Mouse (Mus musculus) neural tube, embryonic 14.5 days (tissue): ENCODE measurements around the gene Fam186b. TPM values are rescaled to one million over a fixed set of nuclear protein-coding genes. Genes with fewer than 3 reads are reported as not detected.

Experiments used
- ATAC-seq: fragments of 200-750 bp; cut with Nextera tagmentation; 2 replicates; pipeline ENCODE4 v1.8.0; 2017; ENCODE audit warnings: low read depth, mild to moderate bottlenecking, moderate TSS enrichment, moderate library complexity
- H3K27ac ChIP-seq: fragments of 300-500 bp; sonication (generic); 2 replicates; pipeline ENCODE4 v1.5.1; 2014; ENCODE audit warnings: low read depth, mild to moderate bottlenecking, control low read depth, low read length, moderate library complexity, mixed read lengths
- H3K27me3 ChIP-seq: fragments of 300-500 bp; sonication (generic); 2 replicates; pipeline ENCODE4 v1.6.1; 2014; ENCODE audit warnings: low read length; ENCODE audit not compliant: control insufficient read depth, insufficient read depth
- H3K36me3 ChIP-seq: fragments of 300-500 bp; sonication (generic); 2 replicates; pipeline ENCODE4 v1.6.1; 2014; ENCODE audit warnings: low read length, mixed read lengths; ENCODE audit not compliant: control insufficient read depth, insufficient read depth
- H3K4me1 ChIP-seq: fragments of 300-500 bp; sonication (generic); 2 replicates; pipeline ENCODE4 v1.6.1; 2014; ENCODE audit warnings: low read length; ENCODE audit not compliant: control insufficient read depth, insufficient read depth
- H3K4me2 ChIP-seq: fragments of 300-500 bp; sonication (generic); 2 replicates; pipeline ENCODE4 v1.6.1; 2014; ENCODE audit warnings: mild to moderate bottlenecking, low read depth, low read length, control low read depth
- H3K4me3 ChIP-seq: fragments of 300-500 bp; sonication (generic); 2 replicates; pipeline ENCODE4 v1.5.1; 2014; ENCODE audit warnings: low read depth, low read length, control low read depth, mixed read lengths
- H3K9ac ChIP-seq: fragments of 300-500 bp; sonication (generic); replicated peaks from 2 replicates; pipeline ENCODE4 v1.6.1; 2014; ENCODE audit warnings: low read depth, mild to moderate bottlenecking, control low read depth, low read length, mixed read lengths
- H3K9me3 ChIP-seq: fragments of 300-500 bp; sonication (generic); 2 replicates; pipeline ENCODE4 v1.6.1; 2016; ENCODE audit warnings: low read length; ENCODE audit not compliant: control insufficient read depth
- WGBS: fragments of 180-500 bp; shearing (Covaris S2); extraction: QIAGEN DNeasy Blood & Tissue Kit; methylation state at CpG from one replicate; pipeline ENCODE4 v1.1.7; 2014; 5-methylcytosine and 5-hydroxymethylcytosine counted together
- polyA plus RNA-seq: library from polyadenylated mRNA; unstranded; fragments of >200 nt; fragmentation: Nextera tagmentation; extraction: Ambion mirVana; gene quantifications from 2 replicates; pipeline ENCODE4 v1.2.1, GENCODE M21; 2014

Gene Fam186b
- polyA plus RNA-seq, 1 experiment from 2014 or later: 0.66 TPM

- Histone ChIP-seq H3K27ac (peak overlapping the region; percentile 29), H3K4me1 (no peaks in the 10 kb centered on the region), H3K9ac (no peak overlapping the region), H3K9me3 (no peaks in the 10 kb centered on the region), H3K36me3 (peaks cover 72% of the 10 kb centered on the region), H3K4me2 (no peak overlapping the region), H3K27me3 (no peaks in the 10 kb centered on the region), H3K4me3 (no peak overlapping the region)
- WGBS: 84% methylated on average over 16 of the region's 16 CpGs
- peak; percentile 62; the same call in 1 of the 2 replicates for ATAC-seq
These were observed 20.9 kb upstream of the Fam186b start for GRCm38 (mm10) chr15:99316314-99317266.

GRCm38 (mm10) chr15:99314891-99315290 lies 19.2 kb upstream of the Fam186b start:
- Histone ChIP-seq H3K27me3 (no peaks in the 10 kb centered on the region), H3K36me3 (peaks cover 74% of the 10 kb centered on the region), H3K9ac (no peak overlapping the region), H3K4me1 (no peaks in the 10 kb centered on the region), H3K4me2 (no peak overlapping the region), H3K27ac (no peak overlapping the region; the same call in 1 of the 2 replicates), H3K9me3 (no peaks in the 10 kb centered on the region), H3K4me3 (no peak overlapping the region)
- 94% methylated on average over 16 of the region's 16 CpGs for WGBS
- ATAC-seq: no peak

GRCm38 (mm10) chr15:99310617-99311016 lies 14.9 kb upstream of the Fam186b start:
- no peak overlapping the region for H3K27ac ChIP-seq
- H3K36me3 ChIP-seq: peaks cover 90% of the 10 kb centered on the region
- H3K4me3 ChIP-seq: no peak overlapping the region
- no peak for ATAC-seq
- H3K27me3 ChIP-seq: no peaks in the 10 kb centered on the region
- no peaks in the 10 kb centered on the region for H3K9me3 ChIP-seq
- H3K4me2 ChIP-seq: no peak overlapping the region
- H3K9ac ChIP-seq: no peak overlapping the region
- H3K4me1 ChIP-seq: no peaks in the 10 kb centered on the region
- WGBS: 96% methylated on average over 5 of the region's 5 CpGs

GRCm38 (mm10) chr15:99309549-99309948 lies 13.9 kb upstream of the Fam186b start:
- Histone ChIP-seq H3K27ac (no peak overlapping the region), H3K4me1 (no peaks in the 10 kb centered on the region), H3K27me3 (no peaks in the 10 kb centered on the region), H3K9me3 (no peaks in the 10 kb centered on the region), H3K36me3 (peaks cover 89% of the 10 kb centered on the region), H3K4me2 (no peak overlapping the region), H3K9ac (no peak overlapping the region), H3K4me3 (no peak overlapping the region)
- WGBS: 96% methylated on average over 9 of the region's 9 CpGs
- no peak for ATAC-seq

- H3K27me3 ChIP-seq: no peaks in the 10 kb centered on the region
- H3K9me3 ChIP-seq: no peaks in the 10 kb centered on the region
- H3K27ac ChIP-seq: no peak overlapping the region
- H3K9ac ChIP-seq: no peak overlapping the region
- WGBS: 88% methylated on average over 9 of the region's 9 CpGs
- H3K4me3 ChIP-seq: no peak overlapping the region
- H3K4me2 ChIP-seq: no peak overlapping the region
- peaks cover 80% of the 10 kb centered on the region for H3K36me3 ChIP-seq
- H3K4me1 ChIP-seq: no peaks in the 10 kb centered on the region
- no peak for ATAC-seq
These were observed 11.8 kb upstream of the Fam186b start for GRCm38 (mm10) chr15:99307476-99307875.

GRCm38 (mm10) chr15:99296213-99296612 lies 525 bp upstream of the Fam186b start:
- Histone ChIP-seq H3K4me3 (peak overlapping the region; percentile 67), H3K4me1 (peaks cover 11% of the 10 kb centered on the region; the same call in 1 of the 2 replicates), H3K27ac (no peak overlapping the region), H3K9ac (no peak overlapping the region; the same call in 1 of the 2 replicates), H3K27me3 (no peaks in the 10 kb centered on the region), H3K4me2 (peak overlapping the region; percentile 40), H3K36me3 (no peaks in the 10 kb centered on the region), H3K9me3 (no peaks in the 10 kb centered on the region)
- ATAC-seq: no peak
- 40% methylated on average over 5 of the region's 5 CpGs for WGBS

GRCm38 (mm10) chr15:99294813-99295374 lies 794 bp downstream of the Fam186b start, which contains the start of gene Prpf40b:
Gene Prpf40b (plus strand): TSS chr15:99295087.
- H3K9ac ChIP-seq: peak within 1 kb of the TSS; percentile 74
- no peaks in the 10 kb centered on the region for H3K9me3 ChIP-seq
- H3K4me2 ChIP-seq: peak within 1 kb of the TSS; percentile 40
- peak within 1 kb of the TSS; percentile 67 for H3K4me3 ChIP-seq
- H3K27ac ChIP-seq: peak within 1 kb of the TSS; percentile 84
- peak; percentile 94 for ATAC-seq
- peaks cover 11% of the 10 kb centered on the region; the same call in 1 of the 2 replicates for H3K4me1 ChIP-seq
- H3K36me3 ChIP-seq: no peaks in the 10 kb centered on the region
- H3K27me3 ChIP-seq: no peaks in the 10 kb centered on the region
- WGBS: under 1% methylated on average over 55 of the region's 64 CpGs

- 27% methylated on average over 16 of the region's 16 CpGs for WGBS
- Histone ChIP-seq H3K4me3 (peak overlapping the region; percentile 67), H3K9me3 (no peaks in the 10 kb centered on the region), H3K9ac (peak overlapping the region; percentile 74; the same call in 1 of the 2 replicates), H3K4me2 (peak overlapping the region; percentile 40), H3K27ac (peak overlapping the region; percentile 84; the same call in 1 of the 2 replicates), H3K27me3 (no peaks in the 10 kb centered on the region), H3K4me1 (peaks cover 11% of the 10 kb centered on the region; the same call in 1 of the 2 replicates), H3K36me3 (no peaks in the 10 kb centered on the region)
- peak; percentile 16 for ATAC-seq
These were observed 1.4 kb downstream of the Fam186b start for GRCm38 (mm10) chr15:99294287-99294686.

- Histone ChIP-seq H3K4me1 (0 out of 2 replicates have a peak, but pooled peaks cover 3% of the 10 kb centered on the region), H3K36me3 (no peaks in the 10 kb centered on the region), H3K9ac (no peak overlapping the region), H3K4me3 (no peak overlapping the region), H3K9me3 (no peaks in the 10 kb centered on the region), H3K27me3 (no peaks in the 10 kb centered on the region), H3K27ac (no peak overlapping the region), H3K4me2 (no peak overlapping the region)
- 93% methylated on average over 11 of the region's 11 CpGs for WGBS
- ATAC-seq: no peak
These were observed 5.1 kb downstream of the Fam186b start for GRCm38 (mm10) chr15:99290586-99290985.
